Mouse (Mus musculus) brain, embryonic 18.5 days (tissue): ENCODE data around the gene Ephx3.
"Not testable (repeated sequence)": the region's sequence is repeated elsewhere in the genome, so short reads cannot be mapped to it uniquely, and the experiment has no call there.

Source experiments
- DNase-seq: peaks from one replicate; pipeline ENCODE4 v3.0.0-alpha.2; 2012; ENCODE audit warnings: low read depth, low spot score

Gene Ephx3

DNA sequence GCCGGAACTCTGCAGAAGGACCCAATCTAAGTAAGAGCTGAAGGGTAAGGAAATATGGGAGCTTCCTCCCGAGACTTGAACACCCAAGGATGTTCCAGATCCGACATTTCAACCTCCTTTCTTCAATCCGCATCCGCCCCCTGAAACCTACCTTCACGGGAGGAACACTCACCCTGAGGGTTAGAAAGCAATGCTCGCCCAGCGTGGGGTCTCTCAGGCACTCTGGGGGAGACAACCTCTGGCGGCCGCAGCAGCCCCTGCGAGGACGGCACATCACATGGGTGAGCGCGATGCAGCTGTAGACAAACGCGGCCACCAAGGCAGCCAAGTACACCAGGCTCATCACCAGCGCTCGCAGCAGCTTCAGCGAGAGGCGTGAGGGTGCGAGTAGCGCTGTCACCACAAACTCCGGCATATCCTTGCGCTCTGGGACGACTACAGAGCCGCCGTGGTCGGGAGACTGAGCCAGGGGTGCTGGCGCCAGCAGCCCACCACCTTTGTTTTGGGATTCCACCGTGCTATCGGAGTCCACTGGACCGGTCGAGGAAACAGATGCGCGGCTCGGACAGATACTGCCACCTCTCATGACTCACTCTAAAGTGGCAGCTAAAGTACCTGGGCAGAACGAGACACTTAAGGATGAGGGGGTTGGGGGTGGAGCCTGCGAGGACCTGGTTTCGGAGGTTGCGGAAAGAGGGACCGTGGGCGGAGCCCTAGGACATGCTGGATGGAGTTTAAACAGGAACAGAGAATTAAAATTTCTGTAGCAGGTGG lies at the start of gene Ephx3:
Gene Ephx3, minus strand, starts transcription at position 687 of the 774 bp plus-strand sequence.
- DNase-seq = no peak

DNA sequence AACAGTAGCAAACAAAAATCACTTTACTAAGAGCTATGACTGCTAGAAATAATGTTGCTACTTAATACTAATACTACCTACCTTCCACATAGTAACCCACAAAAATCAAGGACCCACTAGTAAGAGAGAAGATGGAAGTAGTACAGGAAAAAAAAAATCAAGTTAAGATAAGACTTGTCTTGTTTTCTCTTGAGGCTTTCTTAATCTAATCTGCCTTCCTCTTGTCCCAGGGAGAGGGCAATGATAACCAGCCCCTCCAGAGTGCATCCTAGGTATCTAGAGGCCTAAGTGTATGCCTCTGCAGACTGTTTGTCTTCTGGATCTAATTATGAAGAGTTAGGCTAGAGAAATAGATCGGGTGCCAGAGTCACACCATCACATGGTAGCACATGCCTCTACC lies 49.2 kb upstream of the Ephx3 start:
- no peak for DNase-seq

DNA sequence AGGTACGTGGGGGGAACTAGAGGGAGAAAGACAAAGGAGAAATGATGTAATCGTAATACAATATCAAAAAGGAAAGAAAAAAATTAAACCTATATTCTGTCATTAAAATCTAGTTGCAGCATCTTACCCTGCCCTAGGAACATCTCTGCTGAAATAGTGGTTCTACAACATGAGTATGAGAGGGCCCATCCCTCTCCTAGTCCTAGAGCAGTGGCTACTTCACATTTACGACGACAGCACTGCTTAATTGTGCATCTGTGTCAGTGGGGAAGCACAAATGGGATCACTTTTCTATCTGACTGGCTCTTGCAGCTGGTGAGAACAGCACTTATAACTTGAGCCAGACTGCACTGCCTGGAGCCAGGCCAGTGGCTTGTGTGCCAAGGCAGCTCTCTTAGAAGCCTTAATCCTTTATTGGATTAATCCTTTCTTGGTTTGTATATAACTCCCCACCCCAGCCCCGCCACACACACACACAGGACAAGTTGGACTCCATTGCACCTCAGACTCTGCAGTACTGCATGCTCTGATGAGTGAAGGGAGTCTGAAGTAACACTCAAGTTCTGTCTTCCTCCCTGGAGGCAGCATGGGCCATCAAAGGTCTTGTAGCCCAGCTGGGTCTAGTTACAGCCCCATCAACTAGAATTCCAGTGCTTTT lies 46.3 kb upstream of the Ephx3 start:
- peak; percentile 58 for DNase-seq

DNA sequence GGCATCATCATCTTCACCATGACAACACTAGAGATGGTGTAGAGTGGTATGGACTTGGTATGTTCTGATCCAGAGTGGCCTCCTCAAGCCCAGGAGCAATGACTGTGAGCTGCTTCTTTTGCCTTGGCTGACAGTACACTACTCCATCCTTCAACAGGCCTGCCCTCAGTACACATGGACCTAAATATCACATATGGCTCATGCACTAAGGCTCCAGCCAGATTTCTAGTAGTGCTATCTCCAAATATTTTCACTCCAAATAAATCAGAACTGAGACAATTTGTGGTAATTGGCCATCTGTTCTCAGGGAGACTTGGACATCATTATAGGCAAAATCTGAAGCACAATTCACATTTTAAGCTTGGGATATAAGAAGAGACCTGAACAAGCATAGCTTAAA lies 43.8 kb upstream of the Ephx3 start:
- peak; percentile 18 for DNase-seq

DNA sequence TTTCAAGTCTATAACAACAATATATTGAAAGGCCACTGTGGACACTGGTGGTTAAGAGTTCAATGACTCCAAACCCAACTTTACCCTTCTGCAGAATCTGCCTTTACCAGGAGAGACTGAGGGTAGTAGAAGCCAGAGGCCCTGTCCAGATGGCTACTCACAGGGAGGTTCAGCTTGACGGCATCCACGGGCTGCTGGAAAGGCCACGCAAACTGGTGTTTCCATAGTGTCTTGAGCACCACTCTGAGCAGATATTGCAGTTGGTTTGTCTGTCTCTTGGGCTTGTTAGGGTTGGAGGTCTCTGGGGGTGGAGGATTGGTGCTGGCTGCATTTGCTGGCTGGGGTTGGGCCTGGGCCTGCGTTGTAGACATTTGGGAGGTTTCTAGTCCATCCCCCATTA lies 39.9 kb upstream of the Ephx3 start:
- DNase-seq = no peak

DNA sequence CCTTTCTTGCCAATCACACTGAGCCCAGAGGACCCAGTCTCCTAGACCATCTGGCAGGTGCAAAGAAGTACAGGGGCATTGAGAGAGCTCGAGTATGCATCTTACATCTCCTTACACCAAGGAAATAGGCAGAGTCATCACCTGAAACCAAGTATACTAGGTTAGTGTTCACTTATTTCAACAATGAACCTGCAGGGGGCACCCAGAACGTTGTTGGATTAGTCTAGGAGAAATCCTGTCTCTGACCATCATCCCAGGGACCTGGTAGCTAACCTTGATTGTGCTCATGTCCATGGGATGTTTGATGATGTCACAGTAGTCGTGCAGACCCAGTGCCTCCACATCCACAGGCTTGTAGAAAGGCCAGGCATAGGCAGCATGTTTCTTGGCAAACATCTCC lies 31.5 kb upstream of the Ephx3 start:
- DNase-seq = no peak

DNA sequence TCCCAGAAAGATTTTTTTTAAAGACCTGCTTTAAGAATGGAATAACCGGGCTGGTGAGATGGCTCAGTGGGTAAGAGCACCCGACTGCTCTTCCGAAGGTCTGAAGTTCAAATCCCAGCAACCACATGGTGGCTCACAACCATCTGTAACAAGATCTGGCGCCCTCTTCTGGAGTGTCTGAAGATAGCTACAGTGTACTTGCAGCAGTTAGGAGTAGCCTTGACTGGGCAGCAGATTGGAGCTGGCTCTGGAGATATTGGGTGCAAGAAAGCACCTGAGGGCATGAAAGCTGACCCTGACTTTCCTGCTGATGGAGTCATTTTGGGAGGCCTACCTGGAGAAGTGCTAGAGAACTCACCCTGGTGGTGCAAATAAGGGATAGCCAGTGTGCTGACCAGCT lies 26.2 kb upstream of the Ephx3 start:
- not testable (repeated sequence) for DNase-seq

DNA sequence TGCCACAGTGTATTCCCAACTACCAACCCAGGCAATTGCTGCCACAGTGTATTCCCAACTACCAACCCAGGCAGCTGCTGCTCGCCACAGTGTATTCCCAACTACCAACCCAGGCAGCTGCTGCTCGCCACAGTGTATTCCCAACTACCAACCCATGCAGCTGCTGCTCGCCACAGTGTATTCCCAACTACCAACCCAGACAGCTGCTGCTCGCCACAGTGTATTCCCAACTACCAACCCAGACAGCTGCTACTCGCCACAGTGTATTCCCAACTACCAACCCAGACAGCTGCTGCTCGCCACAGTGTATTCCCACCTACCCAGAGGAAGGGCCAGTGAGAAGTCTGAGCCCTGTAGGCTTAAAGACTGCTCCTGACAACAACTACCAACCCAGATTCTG lies 22.2 kb upstream of the Ephx3 start:
- DNase-seq = not testable (repeated sequence)

DNA sequence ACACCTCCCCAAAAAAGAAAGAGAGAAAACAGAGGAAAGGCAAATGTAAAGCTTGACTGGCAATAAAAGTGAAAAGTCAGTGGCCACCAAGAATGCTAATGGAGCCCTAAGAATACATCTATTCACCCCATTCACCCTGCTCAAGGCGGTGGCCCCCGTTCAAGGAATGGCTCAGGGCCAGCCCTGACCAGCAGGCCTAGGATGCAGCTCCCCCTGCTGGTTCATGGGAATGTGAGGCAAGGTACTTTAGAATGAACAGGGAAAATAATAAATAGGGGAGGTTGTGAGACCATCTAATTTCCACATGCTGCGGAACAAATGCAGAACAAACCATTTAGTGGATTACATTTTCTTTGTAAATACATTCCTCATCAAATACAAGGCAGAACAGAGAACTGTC lies 20.4 kb upstream of the Ephx3 start:
- no peak for DNase-seq

DNA sequence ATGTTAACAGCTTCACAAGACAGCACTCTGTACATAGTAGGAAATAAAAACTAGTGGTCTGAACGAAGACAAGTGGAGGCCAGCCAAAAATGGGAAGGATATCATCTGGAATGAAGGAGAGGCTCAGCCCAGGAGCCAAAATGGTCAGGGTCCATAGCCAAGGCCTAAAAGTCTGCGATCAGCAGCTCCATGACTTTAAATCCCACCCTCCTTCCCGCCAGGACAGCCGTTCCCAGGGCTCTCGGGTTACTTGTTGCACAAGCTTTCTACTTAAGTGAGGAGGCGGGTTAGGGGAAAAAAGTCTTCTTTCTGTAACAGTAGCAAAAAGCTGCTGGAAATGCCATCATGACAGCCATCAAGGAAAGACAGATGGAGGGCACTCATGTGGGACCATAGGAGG lies 19.8 kb upstream of the Ephx3 start:
- DNase-seq = no peak

DNA sequence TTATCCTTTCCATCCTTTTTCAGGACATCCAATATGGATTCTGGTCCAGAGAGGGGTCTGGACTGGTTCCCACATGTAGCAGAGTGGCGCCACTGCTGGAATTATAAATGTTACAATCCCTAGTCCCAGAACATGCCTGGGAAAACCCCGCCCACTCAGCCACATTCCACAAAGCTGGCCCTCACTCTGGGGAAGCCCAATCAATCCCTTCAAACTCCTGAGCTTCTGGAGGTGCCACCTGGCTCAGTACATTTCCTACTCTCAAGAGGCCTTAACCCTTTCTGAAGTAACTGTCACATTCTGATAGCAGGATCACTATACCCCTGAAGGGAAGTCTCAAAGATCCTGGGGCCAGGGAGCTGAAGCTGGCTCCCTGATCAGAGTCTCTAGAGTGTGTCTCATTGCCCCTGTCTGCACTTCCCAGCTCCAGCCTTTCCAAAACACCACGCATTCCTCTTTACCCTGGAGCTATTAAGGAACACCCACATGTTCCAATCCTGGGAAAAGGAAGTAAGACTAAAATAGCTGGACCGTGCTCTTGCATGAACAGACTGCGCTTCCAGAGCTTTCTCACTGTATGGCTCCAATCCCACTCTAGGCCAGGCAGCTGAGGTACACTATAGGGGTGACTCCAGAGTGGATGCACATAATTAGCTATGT lies 18.4 kb upstream of the Ephx3 start:
- DNase-seq = no peak

DNA sequence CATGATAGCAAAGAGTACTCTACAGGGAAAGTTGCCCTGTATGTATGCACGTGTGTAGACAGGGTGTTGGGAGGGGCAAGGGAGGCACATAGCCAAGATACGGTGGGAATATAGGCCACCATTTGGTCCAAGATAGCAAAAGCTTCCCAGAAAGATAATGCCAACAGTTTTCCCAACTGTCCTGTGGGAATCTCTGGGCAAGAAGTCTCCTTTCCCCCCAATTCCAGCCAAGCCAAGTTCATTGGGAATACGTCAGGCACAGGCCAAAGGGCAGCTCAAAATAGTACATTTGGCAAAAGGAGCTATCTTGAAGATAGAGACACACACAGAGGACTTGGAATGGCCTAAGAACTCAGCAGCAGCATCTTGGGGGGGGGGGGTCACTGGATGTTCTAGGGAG lies 16.0 kb upstream of the Ephx3 start:
- DNase-seq = no peak

DNA sequence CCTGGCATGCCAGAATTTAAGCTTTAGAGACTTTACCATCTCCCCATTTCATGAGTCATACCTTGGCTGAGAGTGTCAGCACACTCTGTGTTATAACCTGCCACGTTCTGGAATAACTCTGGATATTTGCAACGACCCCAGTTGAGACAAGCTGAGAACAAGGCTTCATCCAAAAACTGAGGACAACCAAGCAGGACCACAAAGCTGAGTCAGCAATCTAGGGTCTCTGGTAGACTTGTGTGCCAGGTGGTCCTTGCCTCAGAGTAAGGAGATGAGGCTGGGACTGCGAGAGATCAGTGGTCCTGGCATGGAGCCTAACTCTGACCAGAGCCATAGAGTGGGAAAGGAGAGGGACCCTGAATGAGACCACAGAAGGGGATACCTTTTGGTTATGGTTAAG lies 13.6 kb upstream of the Ephx3 start:
- no peak for DNase-seq

DNA sequence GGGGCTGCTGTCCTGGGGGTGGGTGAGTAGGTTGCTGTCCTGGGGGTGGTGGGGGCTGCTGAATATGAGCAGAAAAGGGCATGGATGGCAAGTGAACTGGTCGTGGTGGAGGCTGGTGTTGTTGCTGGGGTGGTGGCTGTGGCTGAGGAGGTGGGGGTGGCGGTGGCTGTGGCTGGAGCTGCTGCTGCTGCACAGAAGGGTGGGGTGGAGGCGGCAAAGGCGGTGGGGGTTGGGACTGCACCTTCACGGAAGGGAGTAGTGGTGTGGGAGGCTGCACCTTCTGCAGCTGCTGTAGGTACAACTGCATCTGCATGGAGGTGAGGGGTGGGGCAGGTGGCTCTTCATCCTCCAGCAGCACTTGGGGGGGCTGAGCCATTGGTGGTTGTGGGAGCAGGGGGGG lies 11.7 kb upstream of the Ephx3 start:
- DNase-seq = no peak

DNA sequence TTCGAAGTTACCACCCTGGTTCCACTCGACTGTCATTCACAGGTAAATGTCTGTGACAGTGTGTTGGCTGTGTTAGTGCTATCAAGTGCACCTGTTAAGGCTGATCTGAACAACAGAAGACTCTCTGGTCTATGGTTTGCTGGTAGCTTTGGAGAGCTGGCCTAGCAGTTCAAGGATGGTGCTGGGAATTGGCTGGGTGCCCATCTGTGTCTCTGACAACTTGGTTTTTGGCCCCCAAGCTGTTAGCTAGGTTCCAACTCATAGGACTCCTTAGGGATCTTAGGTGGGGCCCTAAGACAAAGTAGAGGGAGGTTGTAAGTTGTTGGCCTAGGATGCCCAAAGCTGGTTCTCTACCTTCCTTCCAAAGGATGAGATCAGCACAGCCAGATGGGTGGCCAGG lies 10.4 kb upstream of the Ephx3 start:
- DNase-seq = no peak

DNA sequence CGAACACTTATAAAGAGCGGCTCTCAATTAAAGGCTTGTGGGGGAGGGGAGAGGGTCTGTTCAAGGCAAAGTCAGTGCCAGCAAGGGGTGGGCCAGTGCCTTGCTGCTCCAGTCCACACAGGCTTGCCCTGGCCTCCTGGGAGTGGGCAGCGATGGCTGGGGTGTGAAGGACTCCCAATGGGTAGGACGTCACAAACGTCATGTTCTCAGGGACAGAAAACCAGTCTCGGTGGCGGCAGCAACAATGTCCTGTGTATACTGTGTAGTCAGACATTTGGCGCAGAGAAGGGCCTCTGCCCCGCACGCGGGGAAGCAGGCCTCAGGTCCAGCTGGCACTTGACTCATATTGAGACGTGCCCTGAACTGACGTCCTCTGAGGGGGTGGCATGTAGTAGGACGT lies 7.8 kb upstream of the Ephx3 start:
- no peak for DNase-seq

DNA sequence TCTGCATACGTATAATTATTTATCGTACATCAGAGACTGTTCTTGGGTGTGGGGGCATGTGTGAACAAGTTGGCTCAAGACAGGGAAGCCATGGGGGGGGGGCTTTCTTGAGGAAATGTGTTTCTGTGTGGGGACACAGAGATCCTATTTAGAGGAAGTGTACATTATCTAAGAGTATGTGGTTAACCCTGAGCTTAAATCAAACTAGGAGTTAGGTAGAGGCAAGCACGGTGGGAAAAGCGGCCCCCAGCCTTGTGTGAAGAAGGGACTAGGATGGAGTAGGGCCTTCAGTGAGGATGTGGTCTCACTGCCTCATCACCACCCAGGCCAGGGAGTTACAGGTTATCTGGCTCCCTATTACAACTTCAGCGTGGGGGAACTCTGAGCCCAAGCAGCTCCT lies 6.4 kb upstream of the Ephx3 start:
- no peak for DNase-seq

DNA sequence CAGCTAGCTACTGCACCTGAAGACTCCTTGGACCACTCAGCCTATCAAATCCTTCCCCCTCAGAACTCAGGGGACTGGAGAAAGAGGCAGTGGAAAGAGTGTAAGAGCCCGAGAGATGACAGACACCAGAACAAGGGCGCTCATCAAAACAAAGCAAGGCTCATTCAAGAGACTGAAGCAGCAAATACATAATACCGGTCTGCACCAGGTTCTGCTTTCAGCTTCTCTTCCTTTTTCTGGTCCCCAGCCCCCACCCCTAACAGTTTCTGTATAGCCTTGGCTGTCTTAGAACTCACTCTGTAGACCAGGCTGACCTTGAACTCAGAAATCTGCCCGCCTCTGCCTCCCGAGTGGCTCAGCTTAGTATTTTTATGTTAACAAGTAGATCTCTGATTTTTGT lies 3.7 kb upstream of the Ephx3 start:
- DNase-seq = no peak

DNA sequence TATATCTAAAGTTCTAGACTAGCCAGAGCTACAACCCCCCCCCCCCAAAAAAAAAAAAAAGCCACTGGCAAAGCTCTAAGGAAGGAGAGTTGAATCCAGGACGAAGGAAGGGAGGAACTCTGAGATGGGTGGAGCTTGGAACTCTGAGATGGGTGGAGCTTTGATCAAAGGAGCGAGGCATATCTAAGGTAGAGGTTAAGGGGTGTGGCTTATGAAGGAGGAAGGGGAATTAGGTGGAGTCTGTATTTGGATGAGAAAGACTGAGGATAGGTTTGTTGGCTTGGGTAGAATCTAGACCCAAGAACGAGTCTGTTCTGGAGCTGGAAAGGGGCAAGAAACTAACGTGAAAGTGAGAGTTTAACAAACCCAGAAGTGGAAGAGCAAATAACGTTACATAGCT lies 501 bp upstream of the Ephx3 start:
- no peak for DNase-seq

DNA sequence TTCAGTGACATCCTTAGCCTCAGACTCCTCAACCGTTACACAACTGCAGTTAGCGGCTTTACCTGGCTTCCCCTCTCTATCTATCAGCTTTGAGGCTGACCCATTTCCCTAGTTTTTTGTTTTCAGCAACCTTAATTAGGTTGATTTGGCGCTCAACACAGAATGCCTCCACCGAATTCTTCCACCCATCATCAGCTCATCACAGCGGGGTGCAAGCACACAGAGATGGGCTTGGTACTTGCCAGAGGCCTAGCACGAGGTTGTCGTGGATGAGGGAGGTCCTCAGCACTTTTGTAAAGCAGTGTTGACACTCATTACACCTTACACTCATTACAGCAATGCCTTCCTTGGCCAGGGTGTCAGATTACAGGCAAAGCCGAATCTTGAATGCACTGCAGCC lies 6.3 kb downstream of the Ephx3 start:
- DNase-seq = no peak

DNA sequence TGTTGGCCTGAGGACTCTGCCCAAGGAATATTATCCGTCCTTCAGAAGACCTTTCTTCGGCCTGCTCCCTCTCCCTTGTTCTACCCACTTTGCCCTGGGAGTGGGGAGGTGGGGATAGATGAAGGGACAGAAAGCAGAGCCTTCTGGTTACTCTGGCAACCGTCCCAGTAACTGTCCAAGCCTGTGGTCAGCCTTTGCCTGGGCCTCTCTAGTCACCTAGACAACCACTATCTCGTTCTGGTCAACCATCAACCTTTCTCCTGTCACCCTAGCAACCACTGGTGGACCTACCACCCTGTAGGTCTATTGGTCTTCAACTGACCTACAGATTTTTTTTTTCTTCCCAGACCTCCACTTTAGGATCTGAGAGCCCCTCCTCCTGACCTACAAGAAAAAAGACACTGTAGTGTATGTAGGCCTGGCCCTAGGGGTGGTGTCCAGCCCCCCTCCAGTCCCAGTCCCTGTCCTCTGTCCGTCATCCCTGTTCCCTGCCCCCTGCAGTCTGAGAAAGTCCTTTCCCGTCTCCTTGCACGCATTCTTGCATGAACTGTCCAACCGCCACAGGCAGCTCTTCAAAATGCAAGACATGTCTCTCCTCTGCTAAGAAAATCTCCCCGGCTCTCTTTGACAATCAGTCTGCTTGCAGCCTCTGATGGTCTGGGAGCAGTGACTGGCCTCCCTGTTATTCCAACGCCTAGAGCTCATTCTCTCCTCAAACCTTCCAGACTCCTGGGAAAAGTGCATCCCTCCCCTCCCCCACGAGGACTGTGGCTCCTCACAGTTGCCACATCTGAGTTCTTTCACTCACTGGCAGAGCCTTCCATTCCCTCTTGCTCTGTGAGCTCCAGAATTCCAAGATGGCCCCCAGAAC lies 9.5 kb downstream of the Ephx3 start:
- DNase-seq = no peak

DNA sequence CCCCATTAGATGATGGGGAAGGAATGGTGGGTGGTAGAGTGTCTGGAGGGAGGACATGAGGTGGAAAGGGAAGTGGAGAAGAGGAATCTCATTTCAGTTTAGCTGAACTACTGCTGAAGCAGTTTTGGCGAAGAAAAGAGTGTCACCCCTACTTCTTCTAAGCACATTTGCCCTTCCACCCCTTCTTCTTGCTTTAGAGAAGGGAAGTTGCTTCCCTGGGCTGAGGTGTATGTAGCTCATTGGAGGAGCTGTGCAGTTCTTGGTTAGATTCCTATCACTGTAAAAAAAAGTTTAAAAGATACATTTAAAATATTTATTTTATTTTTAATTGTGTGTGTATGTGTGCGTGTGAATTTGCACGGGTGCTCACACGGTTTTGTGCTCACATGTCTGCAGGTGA lies 12.4 kb downstream of the Ephx3 start:
- no peak for DNase-seq
